Mouse (Mus musculus): Measurements from ENCODE around the gene Slc4a1.

DNA sequence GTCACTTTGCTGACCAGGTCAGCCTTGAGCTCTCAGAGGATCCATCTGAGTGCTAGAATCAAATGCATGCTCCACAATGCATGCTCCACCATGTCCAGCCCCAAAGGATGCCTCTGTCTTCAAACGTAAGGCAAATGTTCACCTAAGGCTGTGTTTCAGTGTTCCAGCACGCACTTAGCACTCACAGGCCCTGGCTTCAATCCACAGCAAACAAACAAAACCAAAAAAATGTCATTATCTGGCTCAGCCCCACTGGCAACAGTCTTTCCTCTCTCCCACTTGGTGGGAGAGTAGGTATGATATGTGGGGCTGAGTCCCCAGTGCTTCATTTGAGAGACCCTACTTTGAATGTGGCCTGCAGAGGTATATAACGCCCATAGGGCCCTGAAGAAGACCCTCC is 45.1 kb upstream of the Slc4a1 start:
- TF ChIP-seq CTCF (IDR thresholded peaks at IDR 0.05) (no peak), POLR2A (IDR thresholded peaks at IDR 0.05; ENCODE audit: insufficient read depth, low read depth, low read length) (no peak)

Data from heart, adult 2 months (tissue).